Mouse (Mus musculus) small intestine, adult 2 months (tissue): ENCODE measurements around the gene St3gal6.

Experiments
- CTCF ChIP-seq: fragments of 200-500 bp; IDR thresholded peaks from 2 replicates; pipeline ENCODE4 v1.5.1; 2012; ENCODE audit warnings: low read depth, mild to moderate bottlenecking, control low read depth, inconsistent platforms, low read length, moderate library complexity, mixed read lengths; ENCODE audit not compliant: insufficient replicate concordance, insufficient read length; ENCODE audit errors: extremely low read depth
- POLR2A ChIP-seq: fragments of 200-500 bp; IDR thresholded peaks from 2 replicates; pipeline ENCODE4 v1.6.1; 2012; ENCODE audit warnings: low read depth, mild to moderate bottlenecking, control low read depth, inconsistent platforms, low read length, moderate library complexity

- TF ChIP-seq CTCF (no peak), POLR2A (no peak)
Measured at GRCm38 (mm10) chr16:58546128-58546527, 22.1 kb upstream of the St3gal6 start.
